Mouse (Mus musculus) ovary, postnatal 36 days (tissue): ENCODE results near the gene Etv5.

ENCODE experiments used
- DNase-seq: peaks from one replicate; pipeline ENCODE4 v3.0.0; 2022; ENCODE audit warnings: low spot score, mixed read lengths

The Etv5 gene

DNA sequence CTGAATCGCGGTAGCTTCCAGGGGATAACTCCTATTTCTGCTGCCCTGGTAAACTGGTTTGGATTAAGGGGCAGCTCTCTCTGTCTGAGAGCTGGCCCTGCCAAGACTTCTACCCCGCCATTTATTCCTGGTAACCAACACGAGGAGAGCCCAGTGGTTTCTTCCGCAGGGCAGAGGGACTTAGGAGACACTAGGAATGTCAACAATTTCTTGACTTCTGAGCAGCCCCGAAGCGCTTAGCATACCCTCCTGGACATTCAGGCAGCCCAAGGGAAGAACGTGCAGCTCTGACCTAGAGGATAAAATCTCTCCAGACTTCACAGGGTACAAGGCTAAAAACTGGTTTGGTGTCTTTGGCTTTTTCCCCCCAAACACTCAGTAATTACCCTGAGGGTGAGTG, 10.1 kb downstream of the Etv5 start:
- no peak for DNase-seq

- DNase-seq = peak; percentile 62
Observed at GRCm38 (mm10) chr16:22428853-22429341, 10.6 kb downstream of the Etv5 start.

DNA sequence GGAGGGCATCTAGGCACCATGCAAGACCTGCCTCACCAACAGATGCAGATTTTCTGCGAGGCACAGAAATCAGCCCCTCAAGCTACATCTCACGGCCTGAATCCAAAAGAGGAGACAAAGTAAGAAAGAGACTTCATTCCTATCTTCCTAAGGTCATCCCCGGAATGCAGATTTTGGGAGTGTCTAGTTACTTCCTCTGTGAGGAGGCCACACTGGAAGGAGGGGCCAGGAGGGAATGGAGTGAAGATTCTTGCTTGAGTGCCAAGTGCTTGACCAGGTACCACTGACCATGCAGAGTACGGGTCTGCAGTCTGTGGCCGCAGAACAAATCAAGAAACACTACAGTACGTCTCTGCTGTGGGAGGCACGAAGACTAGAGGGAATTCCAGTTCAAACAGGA, 12.7 kb downstream of the Etv5 start:
- DNase-seq = no peak

DNA sequence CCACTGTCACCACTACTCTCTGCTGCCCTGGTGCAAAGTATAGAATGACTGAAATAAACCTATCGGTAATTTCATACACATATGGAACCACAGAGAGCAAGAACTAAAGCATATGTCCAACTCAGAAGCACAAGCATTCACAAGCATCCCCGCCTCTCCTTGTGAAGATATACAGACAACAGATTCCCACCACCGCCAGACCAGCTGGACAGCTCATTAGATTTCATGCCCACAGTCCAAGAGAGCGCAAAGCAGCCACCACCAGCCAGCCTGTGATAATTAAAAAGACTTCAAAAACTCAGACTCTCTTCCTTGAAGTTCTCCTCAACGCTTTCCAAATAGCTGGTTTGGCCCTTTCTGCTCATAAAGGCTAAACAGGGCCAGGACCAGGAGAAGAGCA, 17.3 kb downstream of the Etv5 start:
- no peak for DNase-seq

GRCm38 (mm10) chr16:22417931-22418330, 21.6 kb downstream of the Etv5 start:
- no peak for DNase-seq

- no peak for DNase-seq
Observed at GRCm38 (mm10) chr16:22417044-22417443, 22.5 kb downstream of the Etv5 start.

DNA sequence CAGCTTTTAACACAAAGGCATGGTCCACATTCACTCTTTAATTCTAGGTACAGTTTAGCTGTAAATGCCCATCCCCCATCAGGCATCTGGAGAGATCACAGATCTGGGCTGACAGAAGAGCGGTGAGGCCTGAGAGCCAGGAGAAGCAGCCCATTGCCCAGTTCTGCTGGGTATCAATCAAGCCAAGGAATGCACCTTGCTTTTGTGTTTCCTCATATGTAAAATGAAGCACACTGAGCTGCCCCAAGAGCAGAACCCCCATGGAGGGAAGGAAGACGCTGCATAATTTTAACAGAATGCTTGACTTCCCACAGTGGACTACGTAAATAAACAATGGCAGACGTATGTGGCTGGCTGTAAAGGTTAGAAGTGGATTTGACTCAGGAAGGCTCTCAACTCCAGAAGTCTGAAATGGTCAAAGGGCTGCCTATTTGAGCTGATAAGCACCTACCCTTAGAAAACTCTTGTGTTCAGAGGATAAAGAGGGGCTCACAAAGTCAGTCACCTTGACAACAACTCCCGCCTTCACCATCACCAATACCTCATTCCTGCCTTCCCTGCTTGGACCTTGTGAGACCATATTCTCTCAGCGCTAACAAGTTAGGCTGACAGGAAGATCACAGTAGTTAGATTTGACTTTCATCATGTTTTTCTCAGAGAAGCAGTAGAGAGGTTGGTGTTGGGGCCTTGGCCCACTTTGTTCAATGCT, 23.2 kb downstream of the Etv5 start:
- DNase-seq = no peak

DNA sequence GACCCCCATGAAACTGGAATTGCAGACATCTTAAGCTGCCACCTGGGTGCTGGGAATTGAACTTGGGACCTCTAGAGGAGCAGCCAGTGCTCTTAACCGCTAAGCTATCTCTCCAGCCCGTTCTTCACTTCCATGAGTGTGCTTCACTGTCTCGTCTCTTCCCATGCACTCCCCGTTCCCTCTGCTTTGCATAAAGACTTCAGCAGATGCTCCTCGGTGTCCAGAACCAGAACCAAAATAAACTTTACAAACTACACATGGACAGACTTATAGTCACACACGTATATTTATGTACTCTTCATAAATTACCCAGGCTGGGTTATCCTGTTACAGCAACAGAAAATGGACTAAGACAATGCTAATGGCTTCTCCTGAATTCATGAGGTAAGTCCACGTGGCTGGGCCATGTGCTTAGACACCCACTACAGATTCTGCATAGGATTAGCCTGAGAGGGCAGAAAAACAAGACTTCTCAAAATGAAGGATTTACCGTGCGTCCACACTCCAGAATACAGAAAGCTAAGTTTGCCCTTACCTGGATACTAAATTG, 25.2 kb downstream of the Etv5 start:
- no peak for DNase-seq

DNA sequence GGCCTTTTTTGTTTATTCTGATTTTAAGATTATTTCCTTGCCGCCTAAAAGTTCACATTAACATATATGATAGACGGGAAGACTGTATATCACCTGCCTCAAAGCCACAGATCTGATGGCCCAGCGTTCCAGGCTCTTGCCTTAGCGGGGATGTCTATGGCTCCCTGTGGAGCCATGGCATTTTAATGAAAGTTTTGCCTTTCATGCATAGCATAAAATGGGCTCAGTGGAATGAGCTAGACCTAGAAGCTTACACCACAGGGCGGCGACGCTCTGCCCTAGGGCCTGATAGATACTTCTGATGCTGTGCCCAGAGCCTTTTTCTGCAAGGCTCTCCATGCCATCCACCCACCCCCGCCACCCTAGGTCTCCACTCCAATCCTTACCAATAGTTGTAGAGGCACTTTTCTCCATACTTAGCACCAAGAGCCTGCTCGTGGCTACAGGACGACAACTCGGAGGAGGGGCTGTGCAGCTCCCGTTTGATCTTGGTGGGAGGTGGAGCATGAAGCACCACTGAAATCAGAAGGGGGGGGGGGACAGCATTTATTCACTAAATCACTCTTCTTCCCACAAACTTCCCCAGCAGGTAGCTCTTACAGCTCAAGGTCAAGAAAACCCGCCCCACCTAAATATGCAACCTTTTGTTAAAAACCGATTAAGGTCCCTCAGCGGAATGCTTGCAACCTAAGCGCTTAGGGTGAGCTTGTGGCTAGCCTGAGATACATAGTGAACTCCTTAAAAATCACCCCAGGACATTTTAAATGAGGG, 26.9 kb downstream of the Etv5 start:
- no peak for DNase-seq

- no peak for DNase-seq
Observed at GRCm38 (mm10) chr16:22411764-22412163, 27.8 kb downstream of the Etv5 start.

DNA sequence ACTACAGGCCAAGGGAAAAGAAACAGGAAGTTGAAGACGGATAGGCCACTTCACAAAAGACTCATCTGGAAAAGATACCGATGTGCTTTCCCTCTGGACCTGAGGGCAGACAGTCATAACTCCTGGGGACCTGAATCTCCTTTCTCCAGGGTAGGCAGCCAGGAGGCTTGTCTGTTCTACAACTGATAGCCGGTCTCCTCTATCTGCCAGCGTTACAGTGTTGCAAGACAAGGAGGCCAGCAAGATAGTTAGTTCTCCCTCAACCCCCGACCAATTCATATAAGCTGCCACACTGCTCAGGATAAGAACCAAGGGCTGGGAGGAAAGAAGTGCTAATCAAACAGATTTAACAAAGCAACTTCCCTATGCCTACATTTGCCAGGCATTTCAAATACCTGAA, 29.5 kb downstream of the Etv5 start:
- DNase-seq = no peak

DNA sequence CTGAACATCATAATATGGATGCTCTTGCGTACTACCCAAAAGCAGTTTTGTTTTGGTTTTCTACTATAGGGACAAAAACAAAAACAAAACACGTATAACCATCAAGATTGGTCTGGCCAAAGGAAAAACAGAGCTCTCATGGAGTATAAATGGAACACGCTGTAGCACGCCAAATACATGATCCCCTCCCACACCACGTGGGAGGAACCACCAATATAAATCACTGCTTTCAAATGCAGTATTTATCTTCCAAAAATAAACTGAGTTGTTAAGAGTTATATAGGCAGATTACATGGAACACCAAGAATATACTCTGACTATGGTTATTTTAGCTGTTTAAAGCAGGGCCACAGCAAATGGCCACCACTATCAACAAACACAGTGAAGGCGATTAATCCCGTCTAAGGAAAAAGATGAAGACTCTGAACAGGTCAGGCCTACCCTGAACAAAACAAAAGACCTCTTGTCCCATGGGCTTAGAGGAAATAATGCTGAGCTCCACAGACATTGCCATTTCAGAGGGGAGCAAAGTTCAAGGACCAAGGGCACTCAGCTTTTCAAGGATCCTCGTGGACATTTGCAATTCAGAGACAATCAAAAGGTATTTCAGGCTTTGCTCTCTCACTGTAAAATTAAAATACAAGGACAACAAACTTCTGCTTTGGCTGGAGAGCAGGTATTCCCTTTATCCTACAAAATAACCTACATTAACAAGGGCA, 30.7 kb downstream of the Etv5 start:
- no peak for DNase-seq

GRCm38 (mm10) chr16:22406747-22407146, 32.8 kb downstream of the Etv5 start:
- no peak for DNase-seq

DNA sequence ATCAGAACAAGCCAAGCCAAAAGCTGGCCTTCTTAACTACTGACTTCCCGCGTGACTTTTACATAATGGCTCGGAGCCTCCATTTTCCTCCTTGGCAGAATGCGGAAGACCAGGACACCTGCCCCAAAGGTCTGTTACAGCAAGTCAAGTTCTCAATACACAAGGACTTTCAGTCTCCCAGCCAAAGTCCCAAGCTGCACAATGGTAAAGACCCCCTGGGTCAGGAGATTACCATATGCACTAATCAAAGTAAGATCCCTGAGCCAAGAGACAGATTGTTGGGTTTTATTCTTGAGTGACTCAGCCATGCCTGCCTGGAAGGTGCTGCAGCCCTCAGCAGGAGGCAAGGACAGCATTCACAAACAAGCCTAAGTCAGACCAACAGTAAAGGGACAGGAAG, 33.5 kb downstream of the Etv5 start:
- no peak for DNase-seq

- DNase-seq = no peak
Observed at GRCm38 (mm10) chr16:22405492-22405891, 34.0 kb downstream of the Etv5 start.

- no peak for DNase-seq
Observed at GRCm38 (mm10) chr16:22403715-22404114, 35.8 kb downstream of the Etv5 start.

DNA sequence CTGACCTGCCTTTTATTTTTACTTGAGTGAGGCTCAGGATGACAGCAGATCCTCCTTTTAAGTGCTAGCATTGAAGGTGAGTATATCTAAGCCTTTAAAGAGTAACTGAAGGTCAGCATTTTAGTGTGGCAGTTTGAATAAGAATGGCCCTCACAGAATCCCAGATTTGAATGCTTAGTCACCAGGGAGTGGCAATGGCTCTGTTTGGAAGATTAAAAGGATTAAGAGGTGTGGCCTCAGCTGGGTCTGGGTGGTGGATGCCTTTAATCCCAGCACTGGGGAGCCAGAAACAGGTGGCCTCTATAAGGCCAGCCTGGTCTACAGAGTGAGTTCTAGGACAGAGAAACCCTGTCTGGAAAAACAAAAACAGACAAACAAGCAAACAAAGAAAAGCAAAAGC, 36.9 kb downstream of the Etv5 start:
- no peak for DNase-seq

DNA sequence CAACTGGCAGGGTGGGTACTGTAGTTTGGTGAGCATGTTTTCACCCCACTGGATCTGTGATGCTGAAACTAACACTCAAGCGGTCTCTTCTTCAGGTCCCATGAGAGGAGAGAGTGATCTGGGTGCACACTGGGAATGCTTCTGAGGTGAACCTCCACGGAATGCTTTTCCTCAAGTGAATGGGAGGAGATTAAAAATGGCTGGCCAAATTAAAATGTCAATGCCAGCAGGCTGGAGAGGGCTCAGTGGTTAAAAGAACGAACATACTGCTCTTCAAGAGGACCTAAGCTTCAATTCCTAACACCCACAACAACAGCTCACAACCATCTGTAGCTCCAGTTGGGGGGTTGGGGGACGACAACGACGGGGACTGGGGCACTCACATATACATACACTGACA, 39.3 kb downstream of the Etv5 start:
- no peak for DNase-seq

DNA sequence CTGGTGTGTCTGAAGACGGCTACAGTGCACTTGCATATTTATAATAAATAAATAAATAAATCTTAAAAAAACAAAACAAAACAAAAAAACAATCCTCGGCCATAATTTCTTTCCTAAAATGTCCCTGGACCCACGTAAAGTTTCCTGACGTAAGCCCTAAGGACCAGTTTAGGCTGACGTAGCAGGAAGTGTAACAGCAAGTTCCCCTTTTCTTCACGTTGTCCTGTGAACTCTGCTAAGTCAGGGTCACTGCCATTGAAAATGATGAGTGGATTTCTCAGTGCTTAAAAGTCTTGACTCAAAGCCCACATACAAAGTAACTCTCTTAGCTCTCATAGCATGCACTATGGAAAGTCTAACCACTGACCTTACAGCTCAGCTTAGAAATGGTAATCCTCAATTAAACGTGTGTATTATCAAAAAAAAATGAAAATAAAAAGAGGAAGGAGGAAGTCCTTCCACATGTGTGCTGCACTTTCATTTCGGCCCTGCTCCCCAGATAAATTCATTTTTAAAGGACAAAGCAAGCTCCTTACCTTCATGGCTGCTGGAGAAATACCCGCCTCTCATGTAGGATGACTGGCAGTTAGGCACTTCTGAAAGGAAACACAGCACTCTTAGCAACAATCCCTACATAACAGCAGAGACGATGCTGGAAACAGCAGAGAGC, 40.6 kb downstream of the Etv5 start:
- no peak for DNase-seq

- DNase-seq = no peak
Observed at GRCm38 (mm10) chr16:22398354-22398753, 41.2 kb downstream of the Etv5 start.

DNA sequence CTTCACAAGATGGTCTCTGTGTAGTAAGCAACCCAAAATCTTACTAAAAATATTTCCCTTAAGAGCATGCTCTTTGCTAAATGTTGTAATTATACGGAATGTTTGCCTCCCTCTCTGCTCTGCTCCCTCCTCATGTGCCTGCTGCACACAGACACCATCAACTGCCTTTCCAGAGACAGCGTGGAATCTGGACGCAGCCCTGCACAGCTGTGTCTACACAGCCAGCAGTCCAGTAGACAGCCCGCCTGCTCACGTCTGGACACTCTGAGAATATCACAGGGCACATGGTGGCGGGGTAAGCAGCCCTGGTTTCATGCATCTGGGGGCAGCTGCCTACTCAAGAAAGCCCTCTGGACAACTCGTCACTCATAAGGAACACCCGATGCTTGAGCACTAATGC, 43.1 kb downstream of the Etv5 start:
- no peak for DNase-seq
